Mouse (Mus musculus): ENCODE measurements around the gene Mgat4e. TPM values are rescaled to one million over a fixed set of nuclear protein-coding genes. Genes with fewer than 3 reads are reported as not detected.

The Mgat4e gene
- not detected in 2 replicates for polyA plus RNA-seq (2015; fragmentation: Nextera tagmentation; extraction: Ambion mirVana)

GRCm38 (mm10) chr1:134549632-134550132 lies at the start of gene Mgat4e:
Gene Mgat4e, minus strand, starts transcription at chr1:134549682.
- Histone ChIP-seq H3K4me2 (replicated peaks) (no peak within 1 kb of the TSS), H3K4me1 (replicated peaks) (no peaks in the 10 kb centered on the region), H3K36me3 (no peaks in the 10 kb centered on the region), H3K27ac (no peak within 1 kb of the TSS), H3K9ac (no peak within 1 kb of the TSS), H3K27me3 (replicated peaks) (no peaks in the 10 kb centered on the region), H3K9me3 (no peaks in the 10 kb centered on the region), H3K4me3 (replicated peaks) (no peak within 1 kb of the TSS)
- 53% methylated on average over 7 of the region's 7 CpGs for WGBS
- ATAC-seq: no peak

GRCm38 (mm10) chr1:134597339-134598054 lies 48.0 kb upstream of the Mgat4e start:
- ATAC-seq: no peak
- no peaks in the 10 kb centered on the region for H3K4me1 ChIP-seq (replicated peaks)
- H3K27ac ChIP-seq: no peak overlapping the region
- peaks cover 10% of the 10 kb centered on the region for H3K36me3 ChIP-seq
- H3K9ac ChIP-seq: no peak overlapping the region
- H3K4me3 ChIP-seq (replicated peaks): no peak overlapping the region
- H3K27me3 ChIP-seq (replicated peaks): no peaks in the 10 kb centered on the region
- WGBS: 84% methylated on average over 9 of the region's 9 CpGs
- no peak overlapping the region for H3K4me2 ChIP-seq (replicated peaks)
- H3K9me3 ChIP-seq: no peaks in the 10 kb centered on the region

- no peak overlapping the region for H3K4me2 ChIP-seq (replicated peaks)
- WGBS: 91% methylated on average over 2 of the region's 2 CpGs
- no peaks in the 10 kb centered on the region for H3K9me3 ChIP-seq
- ATAC-seq: no peak
- H3K9ac ChIP-seq: no peak overlapping the region
- no peak overlapping the region for H3K4me3 ChIP-seq (replicated peaks)
- no peaks in the 10 kb centered on the region for H3K4me1 ChIP-seq (replicated peaks)
- no peaks in the 10 kb centered on the region for H3K27me3 ChIP-seq (replicated peaks)
- peaks cover 9% of the 10 kb centered on the region for H3K36me3 ChIP-seq
- no peak overlapping the region for H3K27ac ChIP-seq
These were observed 42.3 kb upstream of the Mgat4e start for GRCm38 (mm10) chr1:134591773-134592172.

- Histone ChIP-seq H3K27ac (no peak overlapping the region), H3K4me1 (replicated peaks) (no peaks in the 10 kb centered on the region), H3K4me2 (replicated peaks) (no peak overlapping the region), H3K27me3 (replicated peaks) (no peaks in the 10 kb centered on the region), H3K9me3 (no peaks in the 10 kb centered on the region), H3K36me3 (peaks cover 5% of the 10 kb centered on the region; the same call in 1 of the 2 replicates), H3K4me3 (replicated peaks) (no peak overlapping the region), H3K9ac (no peak overlapping the region)
- ATAC-seq: no peak
These were observed 40.2 kb upstream of the Mgat4e start for GRCm38 (mm10) chr1:134589676-134590075.

GRCm38 (mm10) chr1:134583560-134583959 lies 34.1 kb upstream of the Mgat4e start:
- no peak overlapping the region for H3K4me2 ChIP-seq (replicated peaks)
- H3K4me1 ChIP-seq (replicated peaks): peaks cover 16% of the 10 kb centered on the region
- no peaks in the 10 kb centered on the region for H3K9me3 ChIP-seq
- H3K27me3 ChIP-seq (replicated peaks): no peaks in the 10 kb centered on the region
- peak overlapping the region; percentile 38; the same call in 1 of the 2 replicates for H3K27ac ChIP-seq
- ATAC-seq: peak; percentile 86
- 27% methylated on average over 3 of the region's 3 CpGs for WGBS
- no peak overlapping the region for H3K9ac ChIP-seq
- no peaks in the 10 kb centered on the region for H3K36me3 ChIP-seq
- H3K4me3 ChIP-seq (replicated peaks): no peak overlapping the region

- Histone ChIP-seq H3K9me3 (no peaks in the 10 kb centered on the region), H3K36me3 (no peaks in the 10 kb centered on the region), H3K27me3 (replicated peaks) (no peaks in the 10 kb centered on the region), H3K27ac (no peak overlapping the region), H3K4me2 (replicated peaks) (no peak overlapping the region), H3K9ac (no peak overlapping the region), H3K4me1 (replicated peaks) (peaks cover 16% of the 10 kb centered on the region), H3K4me3 (replicated peaks) (no peak overlapping the region)
- 92% methylated on average over 2 of the region's 2 CpGs for WGBS
- ATAC-seq: no peak
These were observed 31.3 kb upstream of the Mgat4e start for GRCm38 (mm10) chr1:134580796-134581195.

- Histone ChIP-seq H3K4me2 (replicated peaks) (no peak overlapping the region), H3K9ac (no peak overlapping the region), H3K36me3 (no peaks in the 10 kb centered on the region), H3K4me3 (replicated peaks) (no peak overlapping the region), H3K4me1 (replicated peaks) (peaks cover 8% of the 10 kb centered on the region), H3K27ac (no peak overlapping the region), H3K9me3 (no peaks in the 10 kb centered on the region), H3K27me3 (replicated peaks) (no peaks in the 10 kb centered on the region)
- 81% methylated on average over 6 of the region's 6 CpGs for WGBS
- no peak for ATAC-seq
These were observed 28.1 kb upstream of the Mgat4e start for GRCm38 (mm10) chr1:134577384-134578120.

- no peak for ATAC-seq
- H3K9ac ChIP-seq: no peak overlapping the region
- WGBS: 77% methylated on average over 5 of the region's 5 CpGs
- no peaks in the 10 kb centered on the region for H3K27me3 ChIP-seq (replicated peaks)
- no peak overlapping the region for H3K27ac ChIP-seq
- H3K4me2 ChIP-seq (replicated peaks): no peak overlapping the region
- no peak overlapping the region for H3K4me3 ChIP-seq (replicated peaks)
- H3K36me3 ChIP-seq: no peaks in the 10 kb centered on the region
- peaks cover 5% of the 10 kb centered on the region; the same call in 1 of the 2 replicates for H3K4me1 ChIP-seq (replicated peaks)
- no peaks in the 10 kb centered on the region for H3K9me3 ChIP-seq
These were observed 24.4 kb upstream of the Mgat4e start for GRCm38 (mm10) chr1:134573932-134574315.

- no peak for ATAC-seq
- H3K4me2 ChIP-seq (replicated peaks): no peak overlapping the region
- no peaks in the 10 kb centered on the region for H3K9me3 ChIP-seq
- H3K27ac ChIP-seq: no peak overlapping the region
- no peak overlapping the region for H3K9ac ChIP-seq
- no peak overlapping the region for H3K4me3 ChIP-seq (replicated peaks)
- 55% methylated on average over 1 of the region's 1 CpGs for WGBS
- no peaks in the 10 kb centered on the region for H3K27me3 ChIP-seq (replicated peaks)
- no peaks in the 10 kb centered on the region for H3K36me3 ChIP-seq
- peaks cover 5% of the 10 kb centered on the region; the same call in 1 of the 2 replicates for H3K4me1 ChIP-seq (replicated peaks)
These were observed 23.9 kb upstream of the Mgat4e start for GRCm38 (mm10) chr1:134573300-134573931.

- 70% methylated on average over 3 of the region's 3 CpGs for WGBS
- no peak for ATAC-seq
- H3K9me3 ChIP-seq: no peaks in the 10 kb centered on the region
These were observed 21.1 kb upstream of the Mgat4e start for GRCm38 (mm10) chr1:134570631-134571030.

GRCm38 (mm10) chr1:134570171-134570570 lies 20.7 kb upstream of the Mgat4e start:
- Histone ChIP-seq H3K27ac (no peak overlapping the region), H3K27me3 (replicated peaks) (no peaks in the 10 kb centered on the region), H3K9ac (no peak overlapping the region), H3K4me2 (replicated peaks) (no peak overlapping the region), H3K36me3 (no peaks in the 10 kb centered on the region), H3K9me3 (no peaks in the 10 kb centered on the region), H3K4me1 (replicated peaks) (peaks cover 7% of the 10 kb centered on the region; the same call in 1 of the 2 replicates), H3K4me3 (replicated peaks) (no peak overlapping the region)
- WGBS: 93% methylated on average over 9 of the region's 9 CpGs
- no peak for ATAC-seq

More at GRCm38 (mm10) chr1:134570631-134571030, 21.1 kb upstream of the Mgat4e start:
- Histone ChIP-seq H3K27me3 (replicated peaks) (no peaks in the 10 kb centered on the region), H3K4me2 (replicated peaks) (no peak overlapping the region), H3K27ac (no peak overlapping the region), H3K4me1 (replicated peaks) (peaks cover 5% of the 10 kb centered on the region; the same call in 1 of the 2 replicates), H3K9ac (no peak overlapping the region), H3K36me3 (no peaks in the 10 kb centered on the region), H3K4me3 (replicated peaks) (no peak overlapping the region)

- no peak for ATAC-seq
- no peak overlapping the region for H3K4me2 ChIP-seq (replicated peaks)
- no peak overlapping the region for H3K27ac ChIP-seq
- no peaks in the 10 kb centered on the region for H3K27me3 ChIP-seq (replicated peaks)
- no peak overlapping the region for H3K4me3 ChIP-seq (replicated peaks)
- H3K36me3 ChIP-seq: no peaks in the 10 kb centered on the region
- H3K4me1 ChIP-seq (replicated peaks): peaks cover 5% of the 10 kb centered on the region; the same call in 1 of the 2 replicates
- no peaks in the 10 kb centered on the region for H3K9me3 ChIP-seq
- H3K9ac ChIP-seq: no peak overlapping the region
- 32% methylated on average over 1 of the region's 1 CpGs for WGBS
These were observed 18.0 kb upstream of the Mgat4e start for GRCm38 (mm10) chr1:134567511-134567910.

Data from intestine, embryonic 15.5 days (tissue).